Mouse (Mus musculus) ES-Bruce4 (cell line): ENCODE results near the gene Ralgps1. TPM values are rescaled to one million over a fixed set of nuclear protein-coding genes. Genes with fewer than 3 reads are reported as not detected.

Experiments
- H3K27ac ChIP-seq: 2 replicates; pipeline ENCODE4 v1.5.1; 2012; ENCODE audit warnings: low read length, inconsistent platforms; ENCODE audit not compliant: insufficient read depth
- H3K27me3 ChIP-seq: 2 replicates; pipeline ENCODE4 v1.6.1; 2012; ENCODE audit warnings: mild to moderate bottlenecking, low read length, inconsistent platforms; ENCODE audit not compliant: control insufficient read depth, poor library complexity, insufficient read depth, severe bottlenecking
- H3K36me3 ChIP-seq: 2 replicates; pipeline ENCODE4 v1.6.1; 2012; ENCODE audit warnings: inconsistent platforms, mild to moderate bottlenecking, low read length, moderate library complexity; ENCODE audit not compliant: control insufficient read depth, poor library complexity, insufficient read depth, severe bottlenecking
- H3K4me1 ChIP-seq: one replicate; pipeline ENCODE4 v1.8.1; 2011; ENCODE audit warnings: low read length; ENCODE audit not compliant: control insufficient read depth, insufficient read depth
- H3K4me3 ChIP-seq: 2 replicates; pipeline ENCODE4 v1.5.1; 2011; ENCODE audit warnings: low read depth, mild to moderate bottlenecking, low read length
- H3K9ac ChIP-seq: 2 replicates; pipeline ENCODE4 v1.6.1; 2012; ENCODE audit warnings: low read depth, mild to moderate bottlenecking, inconsistent platforms; ENCODE audit not compliant: poor library complexity, severe bottlenecking
- H3K9me3 ChIP-seq: replicated peaks from 2 replicates; pipeline ENCODE4 v1.6.1; 2012; ENCODE audit warnings: mild to moderate bottlenecking, low read length, inconsistent platforms; ENCODE audit not compliant: control insufficient read depth, poor library complexity, insufficient read depth, severe bottlenecking
- CTCF ChIP-seq: IDR thresholded peaks from one replicate; pipeline ENCODE4 v1.8.1; 2011; ENCODE audit warnings: low read depth, low read length
- EP300 ChIP-seq: IDR thresholded peaks from 2 replicates; pipeline ENCODE4 v1.6.1; 2011; ENCODE audit warnings: low read depth, low read length; ENCODE audit not compliant: insufficient read depth
- POLR2A ChIP-seq: IDR thresholded peaks from one replicate; pipeline ENCODE4 v1.8.1; 2011; ENCODE audit warnings: low read length; ENCODE audit not compliant: insufficient read depth
- polyA plus RNA-seq: library from polyadenylated mRNA; stranded (reverse); fragments of >200 nt; gene quantifications from 2 replicates; pipeline ENCODE4 v1.2.4, GENCODE M21; 2011; ENCODE audit warnings: low read depth; ENCODE audit not compliant: missing spikeins, insufficient read depth, insufficient read length

Ralgps1 gene
- polyA plus RNA-seq, 1 experiment: 17.0 TPM

- Histone ChIP-seq H3K36me3 (no peaks in the 10 kb centered on the region), H3K4me1 (no peaks in the 10 kb centered on the region), H3K4me3 (no peak overlapping the region), H3K9ac (no peak overlapping the region), H3K27me3 (no peaks in the 10 kb centered on the region), H3K9me3 (no peaks in the 10 kb centered on the region), H3K27ac (no peak overlapping the region)
- TF ChIP-seq EP300 (no peak), CTCF (no peak), POLR2A (no peak)
Observed at GRCm38 (mm10) chr2:33084221-33084620, 287.1 kb downstream of the Ralgps1 start.

Other genes starting within 250 kb of the Ralgps1 start
- gene Garnl3, start 239.8 kb downstream of the Ralgps1 start, polyA plus RNA-seq: 29.1 and 29.8 TPM in 2 replicates
- gene Angptl2, start 155.4 kb downstream of the Ralgps1 start, polyA plus RNA-seq: 5.6 and 7.4 TPM in 2 replicates
- gene Zbtb34, start 59.8 kb upstream of the Ralgps1 start, polyA plus RNA-seq: 20.3 and 21.4 TPM in 2 replicates
- 23.4 and 31.3 TPM in 2 replicates for gene Zbtb43, start 97.1 kb upstream of the Ralgps1 start, polyA plus RNA-seq